Mouse (Mus musculus) urinary bladder, postnatal 36 days (tissue): ENCODE results near the gene Ccm2.

ENCODE experiments used
- DNase-seq, 2 experiments: peaks; one replicate each; pipeline ENCODE4 v3.0.0; 2022; ENCODE audit warnings: low spot score in 2 of 2, mixed read lengths in 1 of 2

Ccm2 gene

DNA sequence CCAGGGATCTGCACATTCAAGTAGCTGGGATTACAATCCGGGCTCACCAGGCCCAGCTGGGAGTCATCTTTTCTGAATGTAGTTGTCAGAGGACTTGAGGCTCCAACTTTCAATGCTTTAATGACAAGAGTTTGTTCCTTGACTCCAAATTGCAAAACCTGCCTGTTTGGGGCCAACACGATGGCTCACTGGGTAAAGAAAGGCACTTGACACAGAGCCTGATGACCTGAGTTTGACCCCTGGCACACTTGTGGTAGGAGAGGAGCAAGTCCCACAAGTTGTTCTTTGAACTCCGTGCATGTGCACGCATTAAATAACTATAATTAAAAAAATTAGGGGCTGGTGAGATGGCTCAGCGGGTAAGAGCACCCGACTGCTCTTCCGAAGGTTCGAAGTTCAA, 16.7 kb upstream of the Ccm2 start:
- DNase-seq: peak in 1 of 2 experiments; percentile 65

- DNase-seq: no peak
Measured at GRCm38 (mm10) chr11:6530746-6531145, 15.9 kb upstream of the Ccm2 start.

GRCm38 (mm10) chr11:6544683-6545082, 2.0 kb upstream of the Ccm2 start:
- DNase-seq: no peak

- DNase-seq: no peak
Measured at GRCm38 (mm10) chr11:6545186-6545856, 1.4 kb upstream of the Ccm2 start.

DNA sequence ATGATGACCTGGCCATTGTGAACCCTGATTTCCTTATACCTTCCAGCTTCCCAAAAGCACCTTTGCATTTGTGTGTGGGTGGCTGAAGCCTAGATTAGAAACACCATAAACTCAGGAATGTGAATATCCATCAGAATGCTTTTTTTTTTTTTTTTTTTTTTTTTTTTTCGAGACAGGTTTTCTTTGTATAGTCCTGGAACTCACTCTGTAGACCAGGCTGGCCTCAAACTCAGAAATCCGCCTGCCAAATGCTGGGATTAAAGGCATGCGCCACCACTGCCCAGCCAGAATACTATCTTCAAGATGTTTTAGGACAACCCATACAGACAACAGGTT, 862 bp upstream of the Ccm2 start:
- no peak for DNase-seq

DNA sequence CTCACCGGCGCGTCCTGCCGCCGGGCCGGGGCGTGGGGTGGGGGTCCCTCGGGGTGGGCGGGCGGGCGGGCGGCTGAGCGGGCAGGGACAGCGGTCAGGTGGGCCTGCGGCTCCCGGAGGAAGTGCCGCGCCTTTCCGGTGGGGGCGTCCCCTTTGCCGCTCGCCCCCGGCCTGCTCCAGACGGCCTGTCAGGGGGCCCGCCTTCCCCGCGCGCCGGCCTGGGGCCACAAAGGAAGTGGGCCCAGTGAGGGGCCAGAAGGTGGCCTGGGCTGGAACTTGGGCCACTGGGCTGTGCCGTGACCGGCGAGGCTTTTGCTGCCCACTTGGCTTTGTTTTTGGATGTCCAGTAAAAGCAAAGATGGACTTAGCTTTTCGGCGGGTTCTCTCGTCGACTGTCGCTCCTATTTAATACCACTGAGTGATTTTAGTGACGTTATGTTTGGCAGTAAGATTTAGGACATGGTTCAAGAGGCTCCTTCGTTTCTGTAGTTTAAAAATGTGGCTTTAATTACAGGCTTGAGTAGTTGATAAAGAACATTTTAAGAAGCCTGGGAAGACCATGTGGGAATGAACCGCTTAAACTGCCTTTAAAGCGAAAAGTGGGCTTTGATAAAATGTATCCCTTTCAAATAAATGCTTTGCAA, 472 bp downstream of the Ccm2 start:
- peak; percentile 48 to 65 for DNase-seq

GRCm38 (mm10) chr11:6547696-6548325, 1.1 kb downstream of the Ccm2 start:
- DNase-seq: no peak

GRCm38 (mm10) chr11:6549770-6550169, 3.1 kb downstream of the Ccm2 start:
- DNase-seq: no peak

GRCm38 (mm10) chr11:6550201-6550600, 3.5 kb downstream of the Ccm2 start:
- no peak for DNase-seq

- no peak for DNase-seq
Measured at GRCm38 (mm10) chr11:6558234-6558633, 11.5 kb downstream of the Ccm2 start.

- DNase-seq: no peak
Measured at GRCm38 (mm10) chr11:6559996-6560395, 13.3 kb downstream of the Ccm2 start.

GRCm38 (mm10) chr11:6560655-6561360, 14.1 kb downstream of the Ccm2 start:
- DNase-seq: peak in 1 of 2 experiments; percentile 39

DNA sequence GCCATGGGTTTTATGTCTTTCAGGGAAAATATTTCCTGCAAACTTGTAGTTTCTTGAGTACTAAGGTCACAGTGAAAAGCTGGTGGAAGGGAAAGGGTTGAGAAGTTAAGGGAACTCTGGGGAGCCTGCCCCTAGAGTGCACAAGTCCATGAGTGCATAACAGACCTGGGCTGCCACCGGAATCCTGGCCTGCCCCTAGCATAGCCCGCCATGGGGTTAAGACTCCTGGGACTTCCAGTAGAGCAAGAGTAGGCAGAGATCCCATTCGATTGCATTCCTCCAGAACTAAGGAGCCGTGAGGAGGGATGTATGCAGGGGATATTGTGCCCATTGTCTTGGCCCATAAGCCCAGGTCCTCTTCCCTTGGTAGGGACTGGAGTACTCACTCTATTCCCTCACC, 14.8 kb downstream of the Ccm2 start:
- no peak for DNase-seq

DNA sequence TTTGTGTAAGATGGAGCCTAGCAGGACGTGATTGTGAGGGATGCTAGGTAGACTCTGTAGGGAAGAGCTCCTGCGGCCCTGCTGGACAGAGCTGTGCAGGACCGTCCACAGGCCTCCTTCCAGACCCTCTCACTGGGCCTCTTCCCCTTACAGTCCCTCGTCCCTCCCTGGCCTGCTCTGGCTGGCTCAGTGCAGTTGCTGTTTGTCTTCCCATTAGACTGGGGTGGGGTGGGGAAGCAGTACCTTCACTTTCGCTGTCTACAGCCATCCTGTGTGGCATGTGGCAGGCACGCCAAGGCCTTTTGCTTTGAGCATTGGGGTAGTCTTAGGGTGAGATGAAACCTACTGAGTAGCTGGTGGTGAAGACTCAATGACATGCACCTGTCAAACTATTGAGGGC, 15.7 kb downstream of the Ccm2 start:
- no peak for DNase-seq

- no peak for DNase-seq
Measured at GRCm38 (mm10) chr11:6563201-6563600, 16.5 kb downstream of the Ccm2 start.

DNA sequence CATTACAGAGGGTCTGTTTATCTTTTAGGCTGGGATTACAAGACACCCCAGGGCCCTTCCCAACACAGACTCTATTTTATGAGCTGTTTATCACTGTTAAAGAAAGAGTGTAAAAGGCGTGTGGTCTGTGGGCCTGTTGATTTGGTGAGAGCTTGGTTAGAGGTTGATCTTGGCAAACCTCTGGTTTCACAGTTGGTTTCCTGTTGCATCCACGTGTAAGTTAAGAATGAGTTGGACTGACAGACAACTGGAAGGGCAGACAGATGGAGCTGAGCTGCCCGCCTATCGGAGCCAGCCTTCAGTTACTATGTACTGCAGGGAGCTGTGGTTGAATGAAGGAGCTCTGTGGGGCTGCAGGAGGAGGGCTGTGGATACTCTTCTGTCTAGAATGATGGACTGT, 19.8 kb downstream of the Ccm2 start:
- DNase-seq: no peak

- DNase-seq: no peak
Measured at GRCm38 (mm10) chr11:6567951-6568350, 21.3 kb downstream of the Ccm2 start.

DNA sequence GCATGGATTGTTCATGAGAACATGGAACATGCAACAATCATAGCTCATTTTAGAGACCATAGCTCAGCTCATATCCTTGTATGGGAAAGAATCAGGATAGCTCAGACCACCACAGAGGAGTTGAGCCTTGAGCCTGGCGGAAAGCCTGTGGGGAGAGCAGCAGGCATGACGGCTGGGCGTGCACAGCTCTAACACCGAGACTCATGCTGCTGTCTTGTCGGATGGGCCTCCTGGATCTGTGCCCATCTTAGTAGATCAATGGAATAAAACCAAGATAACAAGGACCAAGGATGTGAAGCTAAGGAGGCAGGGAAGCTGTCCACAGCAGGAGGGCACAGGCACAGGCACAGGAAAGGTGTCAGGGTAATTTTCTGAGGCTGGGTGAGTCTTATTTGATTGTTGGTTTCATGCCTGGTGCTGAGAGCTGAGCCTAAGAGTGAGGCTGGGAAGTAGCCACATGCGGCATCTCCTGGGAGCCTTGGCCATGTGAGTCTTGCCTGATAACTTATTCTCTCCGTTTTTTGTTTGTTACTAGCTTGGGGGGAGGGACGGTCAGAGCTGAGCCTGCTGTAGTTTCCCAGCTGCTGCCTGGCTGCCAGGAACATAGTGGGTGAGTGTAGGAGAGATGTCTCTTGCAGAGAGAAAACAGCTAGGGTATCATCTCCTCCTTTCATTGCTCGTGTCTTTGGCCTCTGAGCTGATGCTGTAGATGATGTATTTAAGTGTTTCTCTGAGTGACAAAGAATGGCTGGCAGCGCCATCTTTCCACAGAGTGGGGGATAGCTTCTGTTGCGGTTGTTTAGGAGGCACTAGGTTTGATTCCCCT, 22.1 kb downstream of the Ccm2 start:
- peak in 1 of 2 experiments; percentile 45 for DNase-seq

DNA sequence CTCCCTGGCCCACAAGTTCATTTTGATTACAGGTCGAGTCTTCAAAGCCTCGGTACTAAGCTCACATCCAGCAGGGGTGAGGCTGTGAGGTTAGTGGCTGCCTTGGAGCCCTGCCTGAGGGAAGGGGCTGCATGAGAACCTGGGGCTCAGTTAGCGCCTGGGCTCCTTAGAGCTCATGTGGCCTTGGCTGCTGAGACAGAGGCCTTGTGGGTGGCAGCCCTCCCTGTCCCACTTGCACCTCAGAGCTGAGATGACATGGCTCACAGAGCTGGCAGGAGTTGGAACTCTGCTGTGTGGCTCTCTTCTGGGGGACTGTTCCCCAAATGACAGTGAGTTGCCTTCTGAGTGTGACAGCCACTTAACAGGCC, 22.7 kb downstream of the Ccm2 start:
- DNase-seq: no peak

- DNase-seq: no peak
Measured at GRCm38 (mm10) chr11:6576151-6576550, 29.5 kb downstream of the Ccm2 start.

DNA sequence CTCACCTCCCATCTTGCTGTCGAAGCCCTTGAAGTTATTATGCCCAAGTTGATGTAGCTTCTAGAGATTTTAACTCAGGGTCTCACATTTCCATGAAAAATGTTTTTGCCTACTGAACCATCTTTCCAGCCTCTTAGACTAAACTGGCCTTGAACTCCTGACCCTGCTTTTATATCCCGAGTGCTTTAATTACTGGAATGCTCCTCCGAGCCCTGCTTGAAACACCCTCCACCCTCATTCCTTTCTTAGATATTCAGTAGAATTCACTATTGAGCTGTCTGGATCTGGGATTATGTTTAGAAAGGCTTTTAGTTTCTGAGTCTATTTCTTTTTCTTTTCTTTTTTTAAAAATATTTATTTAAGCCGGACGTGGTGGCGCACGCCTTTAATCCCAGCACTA, 32.7 kb downstream of the Ccm2 start:
- no peak for DNase-seq
